Mouse (Mus musculus) MEL (cell line): ENCODE results near the gene Ripor3.

Experiments
- CHD2 ChIP-seq: IDR thresholded peaks from 2 replicates; pipeline ENCODE4 v1.6.1; 2011; ENCODE audit warnings: low read length, improper control_type of control experiment
- CTCF ChIP-seq, 3 experiments: IDR thresholded peaks in 2 of 3; conservative IDR thresholded peaks in 1 of 3; 2 replicates each; pipeline ENCODE4 v1.5.1; 2011 to 2012; ENCODE audit warnings: low read length in 3 of 3, low read depth in 2 of 3, mild to moderate bottlenecking in 2 of 3, improper control_type of control experiment in 1 of 3, inconsistent platforms in 1 of 3, mixed read lengths in 1 of 3, moderate library complexity in 1 of 3; ENCODE audit not compliant: control insufficient read depth in 1 of 3, insufficient read depth in 1 of 3, poor library complexity in 1 of 3, severe bottlenecking in 1 of 3
- HCFC1 ChIP-seq: IDR thresholded peaks from 2 replicates; pipeline ENCODE4 v1.6.1; 2012; ENCODE audit warnings: low read depth, mild to moderate bottlenecking, inconsistent platforms, low read length, improper control_type of control experiment, moderate library complexity
- KAT2A ChIP-seq: conservative IDR thresholded peaks from 2 replicates; pipeline ENCODE4 v1.6.1; 2012; ENCODE audit warnings: low read depth, low read length, improper control_type of control experiment, inconsistent platforms
- MAX ChIP-seq: IDR thresholded peaks from 2 replicates; pipeline ENCODE4 v1.6.1; 2011; ENCODE audit warnings: low read length, improper control_type of control experiment
- MAZ ChIP-seq: IDR thresholded peaks from 2 replicates; pipeline ENCODE4 v1.6.1; 2012; ENCODE audit warnings: low read depth, mild to moderate bottlenecking, inconsistent platforms, low read length, improper control_type of control experiment
- MXI1 ChIP-seq: IDR thresholded peaks from 2 replicates; pipeline ENCODE4 v1.6.1; 2011; ENCODE audit warnings: mild to moderate bottlenecking, low read depth, low read length, improper control_type of control experiment
- POLR2A ChIP-seq, 2 experiments: IDR thresholded peaks; 2 replicates each; pipeline ENCODE4 v1.6.1; 2011 to 2012; ENCODE audit warnings: low read length in 2 of 2, mild to moderate bottlenecking in 2 of 2, control low read depth in 1 of 2, improper control_type of control experiment in 1 of 2, low read depth in 1 of 2, moderate library complexity in 1 of 2; ENCODE audit not compliant: control insufficient read depth in 1 of 2, insufficient read depth in 1 of 2, poor library complexity in 1 of 2
- POLR2AphosphoS5 ChIP-seq: IDR thresholded peaks from 2 replicates; pipeline ENCODE4 v1.6.1; 2012; ENCODE audit warnings: low read depth, borderline replicate concordance, mild to moderate bottlenecking, inconsistent platforms, low read length, moderate library complexity, mixed read lengths
- RCOR1 ChIP-seq: IDR thresholded peaks from 2 replicates; pipeline ENCODE4 v1.6.1; 2012; ENCODE audit warnings: low read depth, mild to moderate bottlenecking, inconsistent platforms, low read length, improper control_type of control experiment
- SIN3A ChIP-seq: IDR thresholded peaks from 2 replicates; pipeline ENCODE4 v1.6.1; 2012; ENCODE audit warnings: low read length, improper control_type of control experiment, inconsistent platforms
- TCF12 ChIP-seq: IDR thresholded peaks from 2 replicates; pipeline ENCODE4 v1.6.1; 2014; ENCODE audit warnings: low read depth, mild to moderate bottlenecking, inconsistent platforms, low read length, improper control_type of control experiment, moderate library complexity
- USF1 ChIP-seq: IDR thresholded peaks from 2 replicates; pipeline ENCODE4 v1.6.1; 2014; ENCODE audit warnings: low read depth, mild to moderate bottlenecking, inconsistent platforms, low read length, improper control_type of control experiment, moderate library complexity
- ZC3H11A ChIP-seq: IDR thresholded peaks from 2 replicates; pipeline ENCODE4 v1.6.1; 2012; ENCODE audit warnings: low read depth, mild to moderate bottlenecking, inconsistent platforms, low read length, improper control_type of control experiment

DNA sequence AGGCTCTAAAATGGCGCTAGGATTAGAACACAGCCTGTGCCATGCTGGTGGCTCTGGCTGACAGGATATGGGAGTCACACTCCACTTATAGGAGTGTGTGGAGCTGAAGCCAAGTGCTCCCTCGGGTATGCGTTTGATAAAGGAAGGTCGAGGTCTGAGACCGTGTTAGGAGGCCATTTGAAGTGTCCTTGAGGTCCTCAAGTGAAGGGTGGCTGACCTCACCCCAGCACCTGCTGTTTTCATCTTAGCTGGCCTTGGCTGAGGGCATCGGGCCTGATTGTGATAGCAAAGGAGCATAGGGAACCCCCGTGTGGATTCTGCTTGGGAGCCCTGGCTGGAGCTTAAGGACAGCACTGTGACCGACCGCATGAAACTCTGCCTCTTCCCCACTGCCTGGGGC, 46.1 kb downstream of the Ripor3 start:
- TF ChIP-seq MXI1 (no peak), USF1 (no peak), MAZ (no peak), HCFC1 (no peak), CTCF (IDR thresholded peaks at IDR 0.05 in 2 of 3, conservative IDR thresholded peaks at IDR 0.05 in 1 of 3; ENCODE audit: control insufficient read depth in 1 of 3, insufficient read depth in 1 of 3, low read depth in 2 of 3, low read length in 3 of 3, poor library complexity in 1 of 3, severe bottlenecking in 1 of 3) (no peak), RCOR1 (no peak), KAT2A (no peak), SIN3A (no peak), CHD2 (no peak), POLR2A (IDR thresholded peaks at IDR 0.05; ENCODE audit: control insufficient read depth in 1 of 2, insufficient read depth in 1 of 2, low read depth in 1 of 2, low read length in 2 of 2, poor library complexity in 1 of 2) (no peak), ZC3H11A (no peak), MAX (no peak), POLR2AphosphoS5 (no peak), TCF12 (no peak)
